Mouse (Mus musculus): Measurements from ENCODE around the gene Zfp566.

Gene Zfp566

GRCm38 (mm10) chr7:30053591-30053990 is 36.7 kb downstream of the Zfp566 start:
- in situ Hi-C loops (cut with MboI, MseI): no loop called here

- in situ Hi-C loops (cut with MboI, MseI): no loop called here
Measured at GRCm38 (mm10) chr7:30050882-30051548, 39.3 kb downstream of the Zfp566 start, which contains the start of gene Zfp14. TSS of gene Zfp14 (minus strand) at chr7:30051380.

- in situ Hi-C loops (cut with MboI, MseI): no loop called here
Measured at GRCm38 (mm10) chr7:30048126-30048525, 42.2 kb downstream of the Zfp566 start.

GRCm38 (mm10) chr7:30044354-30044753 is 46.0 kb downstream of the Zfp566 start:
- in situ Hi-C loops (cut with MboI, MseI): no loop called here

GRCm38 (mm10) chr7:30034331-30034730 is 56.0 kb downstream of the Zfp566 start:
- in situ Hi-C loops (cut with MboI, MseI): no loop called here

GRCm38 (mm10) chr7:30031379-30031778 is 58.9 kb downstream of the Zfp566 start:
- in situ Hi-C loops (cut with MboI, MseI): no loop called here

GRCm38 (mm10) chr7:30030677-30031076 is 59.6 kb downstream of the Zfp566 start:
- in situ Hi-C loops (cut with MboI, MseI): no loop called here

- in situ Hi-C loops (cut with MboI, MseI): no loop called here
Measured at GRCm38 (mm10) chr7:30028572-30028971, 61.8 kb downstream of the Zfp566 start.
